8 mouse cellular contexts compared by ENCODE assay signal in genomic region chr6:52212556-52213118, GRCm38 (mm10). TPM values are rescaled to one million over a fixed set of nuclear protein-coding genes. Genes with fewer than 3 reads are reported as not detected.
A peak's percentile ranks its signal among the peaks of the same experiment; 100 is the strongest.
DNase-seq lines count a peak whose midpoint lies in the region; ATAC-seq and TF ChIP-seq lines count a peak whose summit lies in the region.

No protein-coding gene starts in this region.

- no peaks in the 10 kb centered on the region for H3K36me3 ChIP-seq in liver, adult 2 months (ENCODE audit: control insufficient read depth, insufficient read depth, low read length)
- H3K36me3 ChIP-seq in midbrain, postnatal 0 days (ENCODE audit: insufficient read depth, low read length) = no peaks in the 10 kb centered on the region

- WGBS in liver, adult 2 months = 5% methylated on average over 22 of the region's 22 CpGs
- 2% methylated on average over 22 of the region's 22 CpGs for WGBS in bone marrow, adult 2 months
- under 1% methylated on average over 22 of the region's 22 CpGs for WGBS in midbrain, postnatal 0 days

- no peak overlapping the region for H3K9ac ChIP-seq in liver, adult 2 months (ENCODE audit: low read depth, low read length)
- no peak overlapping the region for H3K9ac ChIP-seq in midbrain, postnatal 0 days (replicated peaks; ENCODE audit: low read length, poor library complexity, severe bottlenecking)

- no peak overlapping the region for H3K27ac ChIP-seq in liver, adult 2 months (replicated peaks; ENCODE audit: insufficient read depth, low read depth, low read length)
- H3K27ac ChIP-seq in bone marrow, adult 2 months (ENCODE audit: control insufficient read depth, insufficient read depth, low read depth, low read length, poor library complexity) = peak overlapping the region; percentile 50
- no peak overlapping the region for H3K27ac ChIP-seq in midbrain, postnatal 0 days (ENCODE audit: low read depth, low read length)

- peaks cover 55% of the 10 kb centered on the region for H3K27me3 ChIP-seq in liver, adult 2 months (ENCODE audit: control insufficient read depth, insufficient read depth, low read length)
- H3K27me3 ChIP-seq in midbrain, postnatal 0 days (ENCODE audit: insufficient read depth, low read length) = peaks cover 96% of the 10 kb centered on the region

- peak overlapping the region; percentile 34; the same call in 1 of the 2 replicates for H3K4me3 ChIP-seq in liver, adult 2 months (ENCODE audit: insufficient read depth, low read depth, low read length)
- peak overlapping the region; percentile 71 for H3K4me3 ChIP-seq in bone marrow, adult 2 months (replicated peaks; ENCODE audit: control insufficient read depth, low read depth, low read length)
- no peak overlapping the region for H3K4me3 ChIP-seq in midbrain, postnatal 0 days (ENCODE audit: low read depth, low read length)

- H3K4me2 ChIP-seq in midbrain, postnatal 0 days (ENCODE audit: low read depth, low read length, poor library complexity, severe bottlenecking) = no peak overlapping the region

- TF ChIP-seq POLR2A in liver, adult 2 months (IDR thresholded peaks at IDR 0.05; ENCODE audit: extremely low read depth, insufficient read depth, low read length) = no peak
- TF ChIP-seq POLR2A in bone marrow, adult 2 months (IDR thresholded peaks at IDR 0.05; ENCODE audit: borderline replicate concordance, control insufficient read depth, low read depth, low read length) = no peak

- TF ChIP-seq CTCF in liver, adult 2 months (IDR thresholded peaks at IDR 0.05; ENCODE audit: low read depth, low read length) = no peak
- TF ChIP-seq CTCF in bone marrow, adult 2 months (IDR thresholded peaks at IDR 0.05; ENCODE audit: control insufficient read depth, insufficient read depth, low read length) = no peak
- no peak for TF ChIP-seq CTCF in midbrain, postnatal 0 days (IDR thresholded peaks at IDR 0.05)

- no peaks in the 10 kb centered on the region for H3K4me1 ChIP-seq in liver, adult 2 months (ENCODE audit: control insufficient read depth, insufficient read depth, low read length)
- no peaks in the 10 kb centered on the region; the same call in 1 of the 2 replicates for H3K4me1 ChIP-seq in bone marrow, adult 2 months (ENCODE audit: control insufficient read depth, insufficient read depth, low read length)
- H3K4me1 ChIP-seq in midbrain, postnatal 0 days (ENCODE audit: insufficient read depth, low read length) = no peaks in the 10 kb centered on the region

- no peak for DNase-seq in liver, adult 2 months (ENCODE audit: extremely low read depth, low read depth, low spot score)
- DNase-seq in liver = no peak
- peak; percentile 72 to 78 for DNase-seq in kidney, adult 8-10 months
- no peak for DNase-seq in right cerebral cortex, adult 18-20 months
- no peak for DNase-seq in midbrain, postnatal 0 days (ENCODE audit: low spot score)

- no peaks in the 10 kb centered on the region for H3K79me2 ChIP-seq in liver, adult 2 months (ENCODE audit: control insufficient read depth, insufficient read depth, low read length)

- no peaks in the 10 kb centered on the region for H3K9me3 ChIP-seq in midbrain, postnatal 0 days (ENCODE audit: low read length)

- peak; percentile 27; the same call in 1 of the 2 replicates for ATAC-seq in megakaryocyte, adult 5-6 weeks (ENCODE audit: poor library complexity, severe bottlenecking)
- ATAC-seq in midbrain, postnatal 0 days (ENCODE audit: low FRiP score) = no peak
- no peak for ATAC-seq in megakaryocyte-erythroid progenitor cell, adult 5-6 weeks (replicated peaks; ENCODE audit: low FRiP score, low TSS enrichment, poor library complexity, severe bottlenecking)

RNA-seq across cellular contexts. Expression of gene Hoxa3, which starts 0.5 kb away (rescaled TPM):
- 0.09 and 0.20 TPM in 2 replicates for total RNA-seq in liver, adult 2 months (2014; rRNA removed)
- polyA plus RNA-seq in liver, adult 2 months (2012; rRNA removed) = 0.20 and 0.42 TPM in 2 replicates
- 1.2 and 2.4 TPM in 2 replicates for polyA plus RNA-seq in bone marrow, adult 2 months (2011; ENCODE audit: insufficient read depth, insufficient read length, low replicate concordance, missing spikeins)
- total RNA-seq in megakaryocyte, adult 5-6 weeks (2015) = 0.93 TPM in 1 of 2 replicates, not detected in the other
- total RNA-seq in megakaryocyte, adult 5-6 weeks (2017) = not detected in 2 replicates
- 1.6 TPM in 1 of 2 replicates, not detected in the other for total RNA-seq in midbrain, postnatal 0 days (2014; rRNA removed)
- polyA plus RNA-seq in midbrain, postnatal 0 days (2015; fragmentation: Nextera tagmentation; extraction: Ambion mirVana) = not detected in 2 replicates
- 0.77 and 1.4 TPM in 2 replicates for total RNA-seq in megakaryocyte-erythroid progenitor cell, adult 5-6 weeks (2014; fragmentation: Nextera tagmentation)
- total RNA-seq in megakaryocyte-erythroid progenitor cell, adult 5-6 weeks (2017) = not detected in 2 replicates

RNA-seq across cellular contexts. Expression of gene Gm28308, which starts 0.5 kb away (rescaled TPM):
- total RNA-seq in liver, adult 2 months (2014; rRNA removed) = not detected in 2 replicates
- polyA plus RNA-seq in liver, adult 2 months (2012; rRNA removed) = not detected in 2 replicates
- not detected in 2 replicates for polyA plus RNA-seq in bone marrow, adult 2 months (2011; ENCODE audit: insufficient read depth, insufficient read length, low replicate concordance, missing spikeins)
- not detected in 2 replicates for total RNA-seq in megakaryocyte, adult 5-6 weeks (2015)
- total RNA-seq in megakaryocyte, adult 5-6 weeks (2017) = not detected in 2 replicates
- not detected in 2 replicates for total RNA-seq in midbrain, postnatal 0 days (2014; rRNA removed)
- not detected in 2 replicates for polyA plus RNA-seq in midbrain, postnatal 0 days (2015; fragmentation: Nextera tagmentation; extraction: Ambion mirVana)
- total RNA-seq in megakaryocyte-erythroid progenitor cell, adult 5-6 weeks (2014; fragmentation: Nextera tagmentation) = not detected in 2 replicates
- not detected in 2 replicates for total RNA-seq in megakaryocyte-erythroid progenitor cell, adult 5-6 weeks (2017)

RNA-seq across cellular contexts. Expression of gene Hoxa6, which starts 4.1 kb away (rescaled TPM):
- total RNA-seq in liver, adult 2 months (2014; rRNA removed) = not detected in 2 replicates
- not detected in 2 replicates for polyA plus RNA-seq in liver, adult 2 months (2012; rRNA removed)
- polyA plus RNA-seq in bone marrow, adult 2 months (2011; ENCODE audit: insufficient read depth, insufficient read length, low replicate concordance, missing spikeins) = not detected in 2 replicates
- total RNA-seq in megakaryocyte, adult 5-6 weeks (2015) = not detected in 2 replicates
- not detected in 2 replicates for total RNA-seq in megakaryocyte, adult 5-6 weeks (2017)
- total RNA-seq in midbrain, postnatal 0 days (2014; rRNA removed) = not detected in 2 replicates
- polyA plus RNA-seq in midbrain, postnatal 0 days (2015; fragmentation: Nextera tagmentation; extraction: Ambion mirVana) = not detected in 2 replicates
- 1.5 TPM in 1 of 2 replicates, not detected in the other for total RNA-seq in megakaryocyte-erythroid progenitor cell, adult 5-6 weeks (2014; fragmentation: Nextera tagmentation)
- not detected in 2 replicates for total RNA-seq in megakaryocyte-erythroid progenitor cell, adult 5-6 weeks (2017)

RNA-seq across cellular contexts. Expression of gene Hoxa5, which starts 8.2 kb away (rescaled TPM):
- 0.28 and 0.40 TPM in 2 replicates for total RNA-seq in liver, adult 2 months (2014; rRNA removed)
- 0.10 and 0.16 TPM in 2 replicates for polyA plus RNA-seq in liver, adult 2 months (2012; rRNA removed)
- polyA plus RNA-seq in bone marrow, adult 2 months (2011; ENCODE audit: insufficient read depth, insufficient read length, low replicate concordance, missing spikeins) = 1.5 and 2.4 TPM in 2 replicates
- total RNA-seq in megakaryocyte, adult 5-6 weeks (2015) = 0.09 and 0.13 TPM in 2 replicates
- 0.18 TPM in 1 of 2 replicates, not detected in the other for total RNA-seq in megakaryocyte, adult 5-6 weeks (2017)
- 10.4 TPM in 1 of 2 replicates, not detected in the other for total RNA-seq in midbrain, postnatal 0 days (2014; rRNA removed)
- not detected in 2 replicates for polyA plus RNA-seq in midbrain, postnatal 0 days (2015; fragmentation: Nextera tagmentation; extraction: Ambion mirVana)
- total RNA-seq in megakaryocyte-erythroid progenitor cell, adult 5-6 weeks (2014; fragmentation: Nextera tagmentation) = 1.1 and 2.6 TPM in 2 replicates
- total RNA-seq in megakaryocyte-erythroid progenitor cell, adult 5-6 weeks (2017) = 0.56 and 0.76 TPM in 2 replicates

RNA-seq across cellular contexts. Expression of gene Hoxa7, which starts 9.0 kb away (rescaled TPM):
- total RNA-seq in liver, adult 2 months (2014; rRNA removed) = 0.13 TPM in 1 of 2 replicates, not detected in the other
- polyA plus RNA-seq in liver, adult 2 months (2012; rRNA removed) = 0.04 TPM in 1 of 2 replicates, not detected in the other
- 1.4 and 2.8 TPM in 2 replicates for polyA plus RNA-seq in bone marrow, adult 2 months (2011; ENCODE audit: insufficient read depth, insufficient read length, low replicate concordance, missing spikeins)
- total RNA-seq in megakaryocyte, adult 5-6 weeks (2015) = 1.2 and 1.8 TPM in 2 replicates
- 0.53 and 0.73 TPM in 2 replicates for total RNA-seq in megakaryocyte, adult 5-6 weeks (2017)
- not detected in 2 replicates for total RNA-seq in midbrain, postnatal 0 days (2014; rRNA removed)
- polyA plus RNA-seq in midbrain, postnatal 0 days (2015; fragmentation: Nextera tagmentation; extraction: Ambion mirVana) = not detected in 2 replicates
- total RNA-seq in megakaryocyte-erythroid progenitor cell, adult 5-6 weeks (2014; fragmentation: Nextera tagmentation) = 3.4 and 4.1 TPM in 2 replicates
- 2.6 and 3.1 TPM in 2 replicates for total RNA-seq in megakaryocyte-erythroid progenitor cell, adult 5-6 weeks (2017)

Comparison
In these comparisons a context has a peak if more than half of its experiments do, and no peak if none do; other contexts are left out.
1. DNase-seq: peak in kidney, adult 8-10 months (2 of 2); none in liver, adult 2 months (single experiment), liver (single experiment), right cerebral cortex, adult 18-20 months (single experiment) and midbrain, postnatal 0 days (single experiment).